Mouse (Mus musculus): ENCODE measurements around the gene Espn. TPM values are rescaled to one million over a fixed set of nuclear protein-coding genes. Genes with fewer than 3 reads are reported as not detected.

The Espn gene
- polyA plus RNA-seq, 1 experiment from 2014 or later, result not detected

DNA sequence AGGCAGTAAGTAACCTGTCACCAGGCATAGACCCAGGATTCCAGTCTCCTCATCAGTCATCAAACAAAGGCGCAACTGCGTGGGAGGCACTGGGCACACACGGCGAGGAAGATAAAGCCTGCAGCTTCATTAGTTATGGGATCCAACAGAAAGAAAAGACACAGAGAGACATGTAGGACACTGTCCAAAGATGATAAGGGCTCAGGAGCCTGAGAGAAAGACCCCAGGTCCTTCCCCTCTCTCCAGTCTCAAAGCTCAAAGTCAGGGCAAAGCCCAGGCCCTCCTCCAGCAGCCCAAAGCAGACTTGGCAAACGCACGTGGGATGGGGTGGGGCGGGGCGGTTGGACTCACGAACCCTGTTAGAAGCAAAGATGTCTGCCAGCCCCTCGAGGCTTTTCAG lies 6.7 kb downstream of the Espn start:
- peaks cover 1% of the 10 kb centered on the region; the same call in 1 of the 2 replicates for H3K27me3 ChIP-seq (ENCODE audit: control insufficient read depth, insufficient read depth, low read length)
- 71% methylated on average over 10 of the region's 10 CpGs for WGBS
- H3K4me1 ChIP-seq (ENCODE audit: control insufficient read depth, insufficient read depth, low read length), result no peaks in the 10 kb centered on the region
- ATAC-seq (ENCODE audit: low FRiP score, low TSS enrichment), result no peak
- H3K4me3 ChIP-seq (replicated peaks; ENCODE audit: low read depth, low read length), result no peak overlapping the region
- no peak for DNase-seq
- no peaks in the 10 kb centered on the region for H3K9me3 ChIP-seq (ENCODE audit: control insufficient read depth, low read length)
- no peak overlapping the region for H3K9ac ChIP-seq (replicated peaks; ENCODE audit: low read length)
- no peak overlapping the region for H3K27ac ChIP-seq (replicated peaks; ENCODE audit: low read depth, low read length)
- H3K4me2 ChIP-seq (ENCODE audit: low read length), result no peak overlapping the region
- no peaks in the 10 kb centered on the region for H3K36me3 ChIP-seq (ENCODE audit: control insufficient read depth, insufficient read depth, low read length)

GRCm38 (mm10) chr4:152143632-152144031 lies 8.5 kb downstream of the Espn start:
- H3K9ac ChIP-seq (replicated peaks; ENCODE audit: low read length), result no peak overlapping the region
- no peak overlapping the region for H3K4me2 ChIP-seq (ENCODE audit: low read length)
- H3K27ac ChIP-seq (replicated peaks; ENCODE audit: low read depth, low read length), result no peak overlapping the region
- DNase-seq, result no peak
- H3K9me3 ChIP-seq (ENCODE audit: control insufficient read depth, low read length), result no peaks in the 10 kb centered on the region
- H3K27me3 ChIP-seq (ENCODE audit: control insufficient read depth, insufficient read depth, low read length), result peaks cover 5% of the 10 kb centered on the region; the same call in 1 of the 2 replicates
- WGBS, result 39% methylated on average over 1 of the region's 1 CpGs
- H3K4me3 ChIP-seq (replicated peaks; ENCODE audit: low read depth, low read length), result no peak overlapping the region
- no peak for ATAC-seq (ENCODE audit: low FRiP score, low TSS enrichment)
- H3K4me1 ChIP-seq (ENCODE audit: control insufficient read depth, insufficient read depth, low read length), result peaks cover 3% of the 10 kb centered on the region; the same call in 1 of the 2 replicates
- no peaks in the 10 kb centered on the region for H3K36me3 ChIP-seq (ENCODE audit: control insufficient read depth, insufficient read depth, low read length)

DNA sequence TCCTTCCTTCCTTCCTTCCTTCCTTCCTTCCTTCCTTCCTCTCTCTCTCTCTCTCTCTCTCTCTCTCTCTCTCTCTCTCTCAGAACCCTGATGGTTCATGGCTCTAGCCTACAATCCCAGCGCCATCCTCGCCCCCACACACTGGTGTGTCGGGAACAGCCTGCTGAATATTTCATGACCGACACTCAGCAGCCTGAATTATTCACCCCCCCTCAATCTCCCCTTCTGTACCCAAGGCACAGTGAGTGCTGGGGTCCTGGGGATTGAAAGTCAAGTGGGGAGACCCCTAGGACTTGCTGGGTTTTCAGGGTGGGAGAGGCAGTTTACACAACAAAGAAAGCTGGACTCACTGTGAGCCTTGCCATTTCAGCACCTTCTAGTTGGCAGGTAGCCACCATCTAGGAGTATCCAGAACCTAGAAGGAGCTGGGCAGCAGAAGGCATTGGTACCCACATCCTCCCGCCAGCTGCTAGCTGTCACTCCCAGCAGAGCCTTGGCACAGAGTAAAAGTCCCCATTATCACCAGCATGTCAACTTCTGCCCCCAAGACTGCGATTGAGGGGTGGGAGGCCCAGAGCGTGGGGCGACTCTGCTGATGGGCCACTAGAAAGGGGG lies 10.5 kb downstream of the Espn start:
- DNase-seq (no peak), ATAC-seq (ENCODE audit: low FRiP score, low TSS enrichment) (no peak)
- H3K27me3 ChIP-seq (ENCODE audit: control insufficient read depth, insufficient read depth, low read length), result peaks cover 10% of the 10 kb centered on the region; the same call in 1 of the 2 replicates
- H3K36me3 ChIP-seq (ENCODE audit: control insufficient read depth, insufficient read depth, low read length), result no peaks in the 10 kb centered on the region
- H3K9me3 ChIP-seq (ENCODE audit: control insufficient read depth, low read length), result no peaks in the 10 kb centered on the region
- H3K4me1 ChIP-seq (ENCODE audit: control insufficient read depth, insufficient read depth, low read length), result peaks cover 4% of the 10 kb centered on the region; the same call in 1 of the 2 replicates
- no peak overlapping the region for H3K9ac ChIP-seq (replicated peaks; ENCODE audit: low read length)
- H3K27ac ChIP-seq (replicated peaks; ENCODE audit: low read depth, low read length), result no peak overlapping the region
- no peak overlapping the region for H3K4me3 ChIP-seq (replicated peaks; ENCODE audit: low read depth, low read length)
- no peak overlapping the region for H3K4me2 ChIP-seq (ENCODE audit: low read length)
- WGBS, result 59% methylated on average over 8 of the region's 8 CpGs

DNA sequence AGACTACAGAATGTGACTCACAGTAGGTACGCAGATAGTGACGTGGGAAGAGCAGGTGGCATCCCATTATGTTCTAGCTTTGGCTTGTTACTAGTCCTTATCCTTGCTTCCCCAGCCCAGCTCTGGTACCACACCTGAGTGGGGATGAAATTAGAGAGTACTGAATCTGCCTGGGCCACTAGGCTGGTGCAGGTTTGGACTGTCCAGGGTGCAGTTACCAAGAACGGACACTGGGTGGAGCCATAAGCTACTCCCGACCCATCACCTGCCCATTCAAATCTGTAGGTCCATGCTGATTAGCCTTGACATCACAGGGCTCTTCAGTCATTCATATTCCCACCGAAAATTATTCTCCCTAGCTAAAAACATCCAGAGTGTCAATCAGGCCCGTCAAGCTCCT lies 11.7 kb downstream of the Espn start:
- no peak overlapping the region for H3K9ac ChIP-seq (replicated peaks; ENCODE audit: low read length)
- H3K4me1 ChIP-seq (ENCODE audit: control insufficient read depth, insufficient read depth, low read length), result peaks cover 4% of the 10 kb centered on the region; the same call in 1 of the 2 replicates
- H3K9me3 ChIP-seq (ENCODE audit: control insufficient read depth, low read length), result no peaks in the 10 kb centered on the region
- no peak overlapping the region for H3K27ac ChIP-seq (replicated peaks; ENCODE audit: low read depth, low read length)
- ATAC-seq (ENCODE audit: low FRiP score, low TSS enrichment) (no peak), DNase-seq (peak; percentile 65)
- 29% methylated on average over 6 of the region's 6 CpGs for WGBS
- no peak overlapping the region for H3K4me2 ChIP-seq (ENCODE audit: low read length)
- no peaks in the 10 kb centered on the region for H3K36me3 ChIP-seq (ENCODE audit: control insufficient read depth, insufficient read depth, low read length)
- peaks cover 10% of the 10 kb centered on the region; the same call in 1 of the 2 replicates for H3K27me3 ChIP-seq (ENCODE audit: control insufficient read depth, insufficient read depth, low read length)
- H3K4me3 ChIP-seq (replicated peaks; ENCODE audit: low read depth, low read length), result no peak overlapping the region

- Histone ChIP-seq H3K27me3 (ENCODE audit: control insufficient read depth, insufficient read depth, low read length) (peaks cover 18% of the 10 kb centered on the region; the same call in 1 of the 2 replicates), H3K9me3 (ENCODE audit: control insufficient read depth, low read length) (no peaks in the 10 kb centered on the region), H3K36me3 (ENCODE audit: control insufficient read depth, insufficient read depth, low read length) (no peaks in the 10 kb centered on the region), H3K4me3 (replicated peaks; ENCODE audit: low read depth, low read length) (peak overlapping the region; percentile 33), H3K27ac (replicated peaks; ENCODE audit: low read depth, low read length) (no peak overlapping the region), H3K9ac (replicated peaks; ENCODE audit: low read length) (no peak overlapping the region), H3K4me1 (ENCODE audit: control insufficient read depth, insufficient read depth, low read length) (peaks cover 4% of the 10 kb centered on the region; the same call in 1 of the 2 replicates), H3K4me2 (ENCODE audit: low read length) (peak overlapping the region; percentile 58)
- ATAC-seq (ENCODE audit: low FRiP score, low TSS enrichment) (peak; percentile 76), DNase-seq (peak; percentile 82)
- WGBS, result 3% methylated on average over 51 of the region's 51 CpGs
Observed at GRCm38 (mm10) chr4:152138497-152139260, 13.5 kb downstream of the Espn start.

GRCm38 (mm10) chr4:152136876-152137250 lies 15.3 kb downstream of the Espn start:
- H3K4me1 ChIP-seq (ENCODE audit: control insufficient read depth, insufficient read depth, low read length), result peaks cover 4% of the 10 kb centered on the region; the same call in 1 of the 2 replicates
- no peak overlapping the region for H3K27ac ChIP-seq (replicated peaks; ENCODE audit: low read depth, low read length)
- no peaks in the 10 kb centered on the region for H3K36me3 ChIP-seq (ENCODE audit: control insufficient read depth, insufficient read depth, low read length)
- DNase-seq (no peak), ATAC-seq (ENCODE audit: low FRiP score, low TSS enrichment) (no peak)
- no peak overlapping the region for H3K9ac ChIP-seq (replicated peaks; ENCODE audit: low read length)
- H3K4me3 ChIP-seq (replicated peaks; ENCODE audit: low read depth, low read length), result no peak overlapping the region
- H3K9me3 ChIP-seq (ENCODE audit: control insufficient read depth, low read length), result no peaks in the 10 kb centered on the region
- no peak overlapping the region for H3K4me2 ChIP-seq (ENCODE audit: low read length)
- WGBS, result 94% methylated on average over 2 of the region's 2 CpGs
- H3K27me3 ChIP-seq (ENCODE audit: control insufficient read depth, insufficient read depth, low read length), result peaks cover 37% of the 10 kb centered on the region

GRCm38 (mm10) chr4:152136112-152136875 lies 15.9 kb downstream of the Espn start:
- ATAC-seq (ENCODE audit: low FRiP score, low TSS enrichment) (no peak), DNase-seq (no peak)
- Histone ChIP-seq H3K4me2 (ENCODE audit: low read length) (no peak overlapping the region), H3K27ac (replicated peaks; ENCODE audit: low read depth, low read length) (no peak overlapping the region), H3K9me3 (ENCODE audit: control insufficient read depth, low read length) (no peaks in the 10 kb centered on the region), H3K4me3 (replicated peaks; ENCODE audit: low read depth, low read length) (no peak overlapping the region), H3K36me3 (ENCODE audit: control insufficient read depth, insufficient read depth, low read length) (no peaks in the 10 kb centered on the region), H3K27me3 (ENCODE audit: control insufficient read depth, insufficient read depth, low read length) (peaks cover 42% of the 10 kb centered on the region), H3K9ac (replicated peaks; ENCODE audit: low read length) (no peak overlapping the region), H3K4me1 (ENCODE audit: control insufficient read depth, insufficient read depth, low read length) (peaks cover 6% of the 10 kb centered on the region)
- 29% methylated on average over 6 of the region's 6 CpGs for WGBS

DNA sequence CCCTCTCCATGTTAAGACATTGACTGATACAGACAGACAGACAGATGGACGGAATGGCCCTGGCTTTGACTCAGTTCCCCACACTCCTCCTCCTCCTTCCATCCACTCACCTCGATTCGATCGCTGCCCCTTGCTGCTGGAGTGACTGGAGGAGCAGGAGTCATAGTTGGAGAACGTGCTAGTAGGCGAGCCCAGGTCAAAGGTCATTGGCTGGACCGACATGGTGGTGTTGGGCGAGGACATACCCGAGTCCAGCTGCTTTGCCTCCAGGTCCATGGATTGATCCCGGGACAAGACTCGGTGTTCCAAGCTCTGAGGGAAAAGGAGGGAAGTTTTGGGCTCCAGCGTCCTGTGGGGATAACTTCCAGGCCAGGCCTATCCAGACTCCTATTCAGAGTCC lies 16.8 kb downstream of the Espn start:
- no peak overlapping the region for H3K4me2 ChIP-seq (ENCODE audit: low read length)
- peaks cover 52% of the 10 kb centered on the region for H3K27me3 ChIP-seq (ENCODE audit: control insufficient read depth, insufficient read depth, low read length)
- H3K36me3 ChIP-seq (ENCODE audit: control insufficient read depth, insufficient read depth, low read length), result no peaks in the 10 kb centered on the region
- no peak for DNase-seq
- no peak overlapping the region for H3K27ac ChIP-seq (replicated peaks; ENCODE audit: low read depth, low read length)
- no peak for ATAC-seq (ENCODE audit: low FRiP score, low TSS enrichment)
- WGBS, result 85% methylated on average over 12 of the region's 12 CpGs
- no peak overlapping the region for H3K4me3 ChIP-seq (replicated peaks; ENCODE audit: low read depth, low read length)
- H3K4me1 ChIP-seq (ENCODE audit: control insufficient read depth, insufficient read depth, low read length), result peaks cover 15% of the 10 kb centered on the region
- H3K9ac ChIP-seq (replicated peaks; ENCODE audit: low read length), result no peak overlapping the region
- H3K9me3 ChIP-seq (ENCODE audit: control insufficient read depth, low read length), result no peaks in the 10 kb centered on the region
